Mouse (Mus musculus) erythroblast, embryonic 14.5 days (primary cell): Measurements from ENCODE around the gene Ntn5. TPM values are rescaled to one million over a fixed set of nuclear protein-coding genes. Genes with fewer than 3 reads are reported as not detected.

Experiments used
- H3K27me3 ChIP-seq: 2 replicates; pipeline ENCODE4 v1.6.1; 2012; ENCODE audit warnings: inconsistent platforms; ENCODE audit not compliant: control insufficient read depth
- H3K36me3 ChIP-seq: 2 replicates; pipeline ENCODE4 v1.6.1; 2012; ENCODE audit warnings: mild to moderate bottlenecking, inconsistent platforms; ENCODE audit not compliant: control insufficient read depth
- H3K4me1 ChIP-seq: 2 replicates; pipeline ENCODE4 v1.6.1; 2012; ENCODE audit warnings: inconsistent platforms; ENCODE audit not compliant: control insufficient read depth
- H3K4me3 ChIP-seq: replicated peaks from 2 replicates; pipeline ENCODE3; 2012; ENCODE audit warnings: moderate library complexity, mild to moderate bottlenecking, inconsistent platforms
- H3K9me3 ChIP-seq: 2 replicates; pipeline ENCODE4 v1.6.1; 2012; ENCODE audit warnings: low read length, inconsistent platforms, mixed read lengths; ENCODE audit not compliant: control insufficient read depth
- GATA1 ChIP-seq: IDR thresholded peaks from 2 replicates; pipeline ENCODE4 v1.6.1; 2012; ENCODE audit warnings: low read length, inconsistent platforms, mixed read lengths
- TAL1 ChIP-seq: IDR thresholded peaks from 3 replicates; pipeline ENCODE4 v1.6.1; 2012; ENCODE audit warnings: low read length, inconsistent platforms, mixed read lengths
- polyA plus RNA-seq: library from polyadenylated mRNA; stranded (reverse); fragments of >175 nt; gene quantifications from 2 replicates; pipeline ENCODE4 v1.2.3, GENCODE M21; 2012

Ntn5 gene
- polyA plus RNA-seq: not detected in 2 replicates

GRCm38 (mm10) chr7:45683396-45684050 lies at the start of gene Ntn5:
Ntn5 (plus strand) TSS chr7:45684022.
- peaks cover 10% of the 10 kb centered on the region for H3K4me1 ChIP-seq

GRCm38 (mm10) chr7:45634946-45635681 lies 48.7 kb upstream of the Ntn5 start:
- H3K9me3 ChIP-seq: 0 out of 2 replicates have a peak, but pooled peaks cover 2% of the 10 kb centered on the region
- TF ChIP-seq TAL1 (no peak), GATA1 (no peak)
- H3K27me3 ChIP-seq: peaks cover 12% of the 10 kb centered on the region
- H3K4me1 ChIP-seq: no peaks in the 10 kb centered on the region
- no peak overlapping the region for H3K4me3 ChIP-seq
- no peaks in the 10 kb centered on the region for H3K36me3 ChIP-seq

More at GRCm38 (mm10) chr7:45683396-45684050, at the start of gene Ntn5:
- Histone ChIP-seq H3K36me3 (no peaks in the 10 kb centered on the region), H3K4me3 (no peak within 1 kb of the TSS), H3K9me3 (no peaks in the 10 kb centered on the region), H3K27me3 (no peaks in the 10 kb centered on the region)
- TF ChIP-seq GATA1: no peak
- TF ChIP-seq TAL1: no peak

GRCm38 (mm10) chr7:45635711-45636688 lies 47.8 kb upstream of the Ntn5 start:
- H3K4me1 ChIP-seq: no peaks in the 10 kb centered on the region
- TF ChIP-seq GATA1: no peak
- no peak for TF ChIP-seq TAL1

GRCm38 (mm10) chr7:45637710-45638109 lies 46.1 kb upstream of the Ntn5 start:
- TF ChIP-seq TAL1 (no peak), GATA1 (no peak)
- no peak overlapping the region for H3K4me3 ChIP-seq
- peaks cover 8% of the 10 kb centered on the region; the same call in 1 of the 2 replicates for H3K27me3 ChIP-seq
- no peaks in the 10 kb centered on the region; the same call in 1 of the 2 replicates for H3K4me1 ChIP-seq
- 0 out of 2 replicates have a peak, but pooled peaks cover 2% of the 10 kb centered on the region for H3K9me3 ChIP-seq
- H3K36me3 ChIP-seq: no peaks in the 10 kb centered on the region

More at GRCm38 (mm10) chr7:45635711-45636688, 47.8 kb upstream of the Ntn5 start:
- Histone ChIP-seq H3K36me3 (no peaks in the 10 kb centered on the region), H3K9me3 (0 out of 2 replicates have a peak, but pooled peaks cover 2% of the 10 kb centered on the region), H3K27me3 (peaks cover 9% of the 10 kb centered on the region), H3K4me3 (no peak overlapping the region)

- H3K4me1 ChIP-seq: peaks cover 11% of the 10 kb centered on the region
- H3K27me3 ChIP-seq: peaks cover 14% of the 10 kb centered on the region
- no peak overlapping the region for H3K4me3 ChIP-seq
- 0 out of 2 replicates have a peak, but pooled peaks cover 2% of the 10 kb centered on the region for H3K9me3 ChIP-seq
- TF ChIP-seq TAL1 (no peak), GATA1 (no peak)
- no peaks in the 10 kb centered on the region for H3K36me3 ChIP-seq
These were observed 45.0 kb upstream of the Ntn5 start for GRCm38 (mm10) chr7:45638623-45639401.

GRCm38 (mm10) chr7:45639561-45640027 lies 44.2 kb upstream of the Ntn5 start, which contains the start of gene Mamstr:
Mamstr (plus strand) TSS chr7:45639977.
- no peaks in the 10 kb centered on the region for H3K36me3 ChIP-seq
- peaks cover 16% of the 10 kb centered on the region for H3K4me1 ChIP-seq
- H3K4me3 ChIP-seq: no peak within 1 kb of the TSS
- 0 out of 2 replicates have a peak, but pooled peaks cover 2% of the 10 kb centered on the region for H3K9me3 ChIP-seq
- TF ChIP-seq TAL1 (no peak), GATA1 (no peak)
- H3K27me3 ChIP-seq: peaks cover 22% of the 10 kb centered on the region

- Histone ChIP-seq H3K27me3 (peaks cover 25% of the 10 kb centered on the region), H3K9me3 (no peaks in the 10 kb centered on the region), H3K4me1 (peaks cover 16% of the 10 kb centered on the region), H3K4me3 (no peak overlapping the region), H3K36me3 (no peaks in the 10 kb centered on the region)
- TF ChIP-seq TAL1 (no peak), GATA1 (no peak)
These were observed 43.4 kb upstream of the Ntn5 start for GRCm38 (mm10) chr7:45640191-45640957.
